Mouse (Mus musculus) thymus, adult 2 months (tissue): ENCODE data around the gene Tbl3. TPM values are rescaled to one million over a fixed set of nuclear protein-coding genes. Genes with fewer than 3 reads are reported as not detected.

Source experiments
- DNase-seq: peaks from one replicate; pipeline ENCODE4 v3.0.0; 2021
- H3K27ac ChIP-seq: fragments of 200-500 bp; 2 replicates; pipeline ENCODE4 v1.5.1; 2012; ENCODE audit warnings: low read length, control low read depth; ENCODE audit not compliant: control insufficient read depth, insufficient read depth
- H3K27me3 ChIP-seq: fragments of 200-500 bp; 2 replicates; pipeline ENCODE4 v1.6.1; 2012; ENCODE audit warnings: mild to moderate bottlenecking, low read length, moderate library complexity, mixed read lengths; ENCODE audit not compliant: control insufficient read depth, insufficient read depth
- H3K36me3 ChIP-seq: fragments of 200-500 bp; 2 replicates; pipeline ENCODE4 v1.6.1; 2012; ENCODE audit warnings: mild to moderate bottlenecking, low read length, moderate library complexity; ENCODE audit not compliant: control insufficient read depth, insufficient read depth
- H3K4me1 ChIP-seq: fragments of 200-500 bp; replicated peaks from 2 replicates; pipeline ENCODE4 v1.6.1; 2012; ENCODE audit warnings: low read length; ENCODE audit not compliant: control insufficient read depth, insufficient read depth
- H3K4me3 ChIP-seq: fragments of 200-500 bp; 2 replicates; pipeline ENCODE4 v1.5.1; 2012; ENCODE audit warnings: mild to moderate bottlenecking, low read length, control low read depth, moderate library complexity; ENCODE audit not compliant: control insufficient read depth, insufficient read depth
- CTCF ChIP-seq: fragments of 200-500 bp; IDR thresholded peaks from 2 replicates; pipeline ENCODE4 v1.5.1; 2012; ENCODE audit warnings: mild to moderate bottlenecking, control low read depth, low read length, moderate library complexity, borderline replicate concordance; ENCODE audit not compliant: control insufficient read depth, poor library complexity, insufficient read depth; ENCODE audit errors: extremely low read depth
- POLR2A ChIP-seq: fragments of 200-500 bp; IDR thresholded peaks from 2 replicates; pipeline ENCODE4 v1.6.1; 2012; ENCODE audit warnings: mild to moderate bottlenecking, low read length, control low read depth, moderate library complexity; ENCODE audit not compliant: control insufficient read depth, poor library complexity, insufficient read depth; ENCODE audit errors: extremely low read depth
- WGBS: fragments of 180-500 bp; shearing (Covaris S2); methylation state at CpG from one replicate; pipeline ENCODE4 v1.1.7; 2018; 5-methylcytosine and 5-hydroxymethylcytosine counted together
- polyA plus RNA-seq: library from polyadenylated mRNA; depleted of rRNA; stranded (reverse); fragments of >200 nt; gene quantifications from 2 replicates; pipeline ENCODE4 v1.2.3, GENCODE M21; 2012

The Tbl3 gene
- polyA plus RNA-seq, 1 experiment = 109 TPM

- Histone ChIP-seq H3K4me3 (no peak overlapping the region), H3K27ac (no peak overlapping the region), H3K4me1 (no peaks in the 10 kb centered on the region), H3K27me3 (no peaks in the 10 kb centered on the region), H3K36me3 (no peaks in the 10 kb centered on the region; the same call in 1 of the 2 replicates)
- TF ChIP-seq POLR2A = no peak
- TF ChIP-seq CTCF = no peak
- WGBS = 82% methylated on average over 3 of the region's 3 CpGs
- no peak for DNase-seq
Measured at GRCm38 (mm10) chr17:24744381-24744780, 36.9 kb upstream of the Tbl3 start.

- TF ChIP-seq POLR2A (no peak), CTCF (no peak)
- 89% methylated on average over 5 of the region's 5 CpGs for WGBS
- Histone ChIP-seq H3K4me1 (no peaks in the 10 kb centered on the region), H3K36me3 (no peaks in the 10 kb centered on the region; the same call in 1 of the 2 replicates), H3K27ac (no peak overlapping the region), H3K27me3 (no peaks in the 10 kb centered on the region), H3K4me3 (no peak overlapping the region)
- no peak for DNase-seq
Measured at GRCm38 (mm10) chr17:24743896-24744295, 36.4 kb upstream of the Tbl3 start.

DNA sequence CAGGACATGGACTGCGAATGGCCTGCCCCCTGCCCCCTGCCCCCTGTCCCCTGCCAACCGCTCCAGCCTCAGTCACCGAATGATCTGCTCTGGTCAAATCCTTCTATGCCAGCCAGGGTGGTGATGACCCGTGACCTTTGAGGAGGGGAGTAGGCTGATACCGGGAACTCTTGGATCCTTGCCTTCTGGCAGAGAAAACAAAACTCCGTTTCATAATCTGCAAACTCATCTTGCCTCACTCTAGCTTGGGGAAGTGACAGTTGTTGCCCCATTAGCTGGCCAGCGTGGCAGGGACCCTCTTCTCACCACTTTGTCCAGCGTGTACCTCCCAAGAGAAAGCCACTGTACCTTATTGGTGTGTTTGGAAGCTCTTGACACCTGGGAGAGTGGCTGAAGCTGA is 34.8 kb upstream of the Tbl3 start:
- no peak overlapping the region for H3K4me3 ChIP-seq
- 91% methylated on average over 8 of the region's 8 CpGs for WGBS
- no peak for DNase-seq

DNA sequence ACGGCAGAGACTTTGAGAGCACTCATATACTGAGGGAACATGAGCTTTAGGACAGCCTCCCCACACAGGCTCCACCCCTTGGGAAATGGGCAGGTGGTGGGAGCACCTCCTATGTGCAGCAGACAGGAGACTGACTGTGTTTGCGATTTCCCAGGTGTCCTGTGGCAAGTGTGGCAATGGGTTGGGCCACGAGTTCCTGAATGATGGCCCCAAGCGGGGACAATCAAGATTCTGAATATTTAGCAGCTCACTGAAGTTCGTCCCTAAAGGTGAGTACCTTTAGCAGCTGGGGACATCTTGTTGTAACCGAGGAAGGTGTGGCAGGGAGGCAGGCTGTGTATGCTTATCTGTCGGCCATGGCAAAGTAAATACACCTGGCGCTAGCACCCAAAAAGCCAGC is 32.5 kb upstream of the Tbl3 start:
- DNase-seq = no peak
- H3K4me3 ChIP-seq = no peak overlapping the region
- H3K36me3 ChIP-seq = no peaks in the 10 kb centered on the region; the same call in 1 of the 2 replicates
- 91% methylated on average over 8 of the region's 8 CpGs for WGBS
- no peak overlapping the region for H3K27ac ChIP-seq
- H3K27me3 ChIP-seq = no peaks in the 10 kb centered on the region
- TF ChIP-seq POLR2A (no peak), CTCF (no peak)
- H3K4me1 ChIP-seq = peaks cover 12% of the 10 kb centered on the region

More for the DNA sequence above, 34.8 kb upstream of the Tbl3 start:
- peaks cover 1% of the 10 kb centered on the region for H3K4me1 ChIP-seq
- H3K36me3 ChIP-seq = no peaks in the 10 kb centered on the region; the same call in 1 of the 2 replicates
- no peaks in the 10 kb centered on the region for H3K27me3 ChIP-seq
- TF ChIP-seq CTCF = no peak
- no peak for TF ChIP-seq POLR2A
- no peak overlapping the region for H3K27ac ChIP-seq

DNA sequence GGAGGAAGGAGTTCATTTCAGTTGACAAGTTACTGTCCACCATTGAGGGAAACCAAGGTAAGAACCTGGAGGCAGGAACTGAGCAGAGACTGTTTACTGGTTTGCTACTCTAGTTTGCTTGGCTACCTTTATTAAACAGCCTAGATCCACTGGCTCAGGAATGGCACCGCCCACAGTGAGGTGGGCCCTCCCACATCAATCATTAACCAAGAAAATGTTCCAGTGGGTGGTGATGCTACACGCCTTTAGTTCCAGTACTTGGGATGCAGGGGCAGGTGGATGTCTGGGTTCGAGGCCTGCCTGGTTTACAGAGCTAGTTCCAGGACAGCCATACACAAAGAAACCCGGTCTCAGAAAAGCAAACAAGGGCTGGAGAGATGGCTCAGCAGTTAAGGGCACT is 30.8 kb upstream of the Tbl3 start:
- H3K27me3 ChIP-seq = no peaks in the 10 kb centered on the region
- no peak overlapping the region for H3K4me3 ChIP-seq
- 96% methylated on average over 4 of the region's 4 CpGs for WGBS
- H3K27ac ChIP-seq = no peak overlapping the region
- H3K4me1 ChIP-seq = peaks cover 12% of the 10 kb centered on the region
- no peak for TF ChIP-seq POLR2A
- TF ChIP-seq CTCF = no peak
- H3K36me3 ChIP-seq = no peaks in the 10 kb centered on the region; the same call in 1 of the 2 replicates
- DNase-seq = no peak

GRCm38 (mm10) chr17:24737135-24737810 is 29.8 kb upstream of the Tbl3 start:
- Histone ChIP-seq H3K4me1 (peaks cover 12% of the 10 kb centered on the region), H3K27me3 (no peaks in the 10 kb centered on the region), H3K36me3 (no peaks in the 10 kb centered on the region; the same call in 1 of the 2 replicates), H3K27ac (no peak overlapping the region), H3K4me3 (peak overlapping the region; percentile 79)
- 39% methylated on average over 8 of the region's 8 CpGs for WGBS
- TF ChIP-seq POLR2A (no peak), CTCF (no peak)
- DNase-seq = no peak

- WGBS = 2% methylated on average over 29 of the region's 29 CpGs
Measured at GRCm38 (mm10) chr17:24736330-24737051, 29.0 kb upstream of the Tbl3 start, which contains the start of gene Msrb1. TSS of gene Msrb1 (plus strand) at chr17:24736642.

More at GRCm38 (mm10) chr17:24736330-24737051, 29.0 kb upstream of the Tbl3 start, which contains the start of gene Msrb1:
- TF ChIP-seq CTCF = peak; percentile 34; the same call in 1 of the 2 replicates
- TF ChIP-seq POLR2A = peak; percentile 53
- Histone ChIP-seq H3K27ac (peak within 1 kb of the TSS; percentile 17), H3K27me3 (no peaks in the 10 kb centered on the region), H3K36me3 (no peaks in the 10 kb centered on the region; the same call in 1 of the 2 replicates), H3K4me3 (peak within 1 kb of the TSS; percentile 79), H3K4me1 (peaks cover 12% of the 10 kb centered on the region)
- DNase-seq = peak; percentile 97
